Mouse (Mus musculus) c-Kit-positive CD71-positive TER-119-positive erythroid progenitor cells, embryonic 14.5 days (primary cell): Measurements from ENCODE around the gene Adamts2.

Source experiments
- DNase-seq: peaks from one replicate; pipeline ENCODE4 v3.0.0-alpha.2; 2013; ENCODE audit warnings: low spot score

Gene Adamts2

DNA sequence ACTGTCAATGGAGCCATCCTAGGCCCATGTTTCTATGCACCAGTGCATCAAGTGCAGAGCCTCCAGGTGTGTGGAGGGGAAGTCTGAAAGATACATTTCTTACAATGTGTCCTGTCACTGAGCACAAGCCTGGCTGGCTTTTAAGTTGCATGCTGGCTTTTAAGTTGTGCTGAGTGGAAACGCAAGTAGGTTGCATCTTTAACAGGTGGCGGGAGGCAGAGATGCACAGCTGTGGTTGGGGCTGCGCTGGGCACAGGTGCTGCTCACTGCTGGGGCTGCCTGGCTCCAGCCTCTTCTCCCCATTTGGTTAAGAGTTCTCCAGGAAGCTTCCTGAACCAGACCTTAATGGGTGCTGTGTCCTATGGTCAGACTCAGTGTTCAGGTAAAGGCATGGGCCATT is 21.9 kb downstream of the Adamts2 start:
- no peak for DNase-seq

DNA sequence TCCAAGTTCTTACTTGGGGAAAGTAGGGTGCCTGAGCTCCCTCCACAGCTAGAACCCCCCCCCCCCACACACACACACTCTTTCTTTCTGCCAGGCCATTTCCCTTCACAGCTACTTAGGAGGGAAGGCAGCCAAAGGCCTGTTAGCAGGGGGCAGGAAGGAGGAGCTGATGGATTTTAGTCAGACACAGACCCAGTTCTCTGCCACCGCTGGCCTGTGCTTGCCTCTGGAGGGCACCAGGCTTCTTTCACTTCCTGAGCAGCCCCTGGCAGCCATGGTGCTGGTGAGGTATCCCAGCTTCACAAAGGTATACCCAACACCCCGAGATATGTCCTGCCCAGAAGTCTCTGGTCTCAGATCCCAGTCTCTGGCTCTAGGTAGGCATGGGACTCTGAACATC is 22.4 kb downstream of the Adamts2 start:
- DNase-seq: no peak

DNA sequence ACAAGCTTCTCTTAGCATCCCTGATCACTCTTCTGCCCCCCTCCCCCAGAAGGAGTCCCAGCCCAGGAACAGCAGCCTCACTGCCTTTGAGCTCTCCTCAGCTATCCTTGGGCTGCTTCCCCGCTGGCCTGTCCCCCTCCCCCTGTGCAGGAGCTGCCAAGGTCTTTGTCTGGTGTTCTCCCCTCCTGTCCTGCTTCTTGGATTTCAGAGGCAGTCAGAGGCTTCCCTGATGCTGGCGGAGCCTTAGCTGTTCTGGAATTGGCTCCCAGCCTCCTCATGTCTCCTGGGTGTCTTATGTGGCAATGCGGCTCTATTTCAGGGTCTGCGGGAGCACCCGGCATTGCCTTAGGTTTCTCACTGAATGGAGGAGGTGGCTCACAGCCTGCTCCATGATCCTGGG is 22.8 kb downstream of the Adamts2 start:
- no peak for DNase-seq

- no peak for DNase-seq
These were observed 27.0 kb downstream of the Adamts2 start for GRCm38 (mm10) chr11:50628915-50629314.

GRCm38 (mm10) chr11:50630462-50630861 is 28.6 kb downstream of the Adamts2 start:
- DNase-seq: no peak

GRCm38 (mm10) chr11:50632270-50632669 is 30.4 kb downstream of the Adamts2 start:
- DNase-seq: no peak

- DNase-seq: no peak
These were observed 33.2 kb downstream of the Adamts2 start for GRCm38 (mm10) chr11:50635051-50635590.

DNA sequence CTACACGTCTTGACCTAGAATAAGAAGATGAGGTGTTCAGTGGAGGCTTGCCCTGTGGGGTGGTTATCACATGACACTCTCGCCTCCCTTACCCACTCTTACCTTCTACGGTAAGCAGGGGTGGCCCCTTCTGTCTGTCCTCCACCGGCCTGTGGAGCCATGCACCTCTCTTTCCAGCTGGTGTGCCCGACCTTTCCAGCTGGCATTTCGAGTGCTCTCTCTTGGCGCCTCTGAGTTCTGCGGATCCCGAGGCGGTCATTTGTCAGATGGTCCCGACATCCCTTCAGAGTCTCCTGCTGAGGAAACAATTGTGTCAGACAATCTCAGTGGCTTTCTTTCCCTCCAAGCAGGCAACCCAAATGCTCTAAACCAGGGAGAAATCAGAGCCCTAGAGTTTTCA is 35.1 kb downstream of the Adamts2 start:
- DNase-seq: no peak

GRCm38 (mm10) chr11:50638197-50638867 is 36.4 kb downstream of the Adamts2 start:
- DNase-seq: no peak

- no peak for DNase-seq
These were observed 37.0 kb downstream of the Adamts2 start for GRCm38 (mm10) chr11:50638868-50639220.

GRCm38 (mm10) chr11:50642583-50642982 is 40.7 kb downstream of the Adamts2 start:
- no peak for DNase-seq

DNA sequence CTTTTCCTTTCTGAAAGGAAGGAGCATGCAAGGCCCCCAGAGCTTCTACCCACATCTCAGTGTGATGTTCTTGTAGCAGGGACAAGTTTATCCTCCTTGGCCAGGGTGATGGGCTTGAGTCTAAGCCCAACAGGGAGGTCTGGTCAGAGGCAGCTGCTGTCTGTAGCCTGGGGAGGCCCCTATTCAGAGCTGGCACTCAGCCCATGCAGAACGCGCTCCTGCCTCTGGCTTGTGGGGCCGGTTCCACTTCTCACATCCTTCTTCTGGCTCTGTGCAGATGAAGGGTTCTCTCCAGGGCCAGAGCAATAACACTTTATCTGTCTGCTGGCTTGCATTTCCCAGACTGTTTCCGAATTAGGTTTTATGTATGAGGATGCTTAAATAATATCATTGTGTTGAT is 44.3 kb downstream of the Adamts2 start:
- no peak for DNase-seq

DNA sequence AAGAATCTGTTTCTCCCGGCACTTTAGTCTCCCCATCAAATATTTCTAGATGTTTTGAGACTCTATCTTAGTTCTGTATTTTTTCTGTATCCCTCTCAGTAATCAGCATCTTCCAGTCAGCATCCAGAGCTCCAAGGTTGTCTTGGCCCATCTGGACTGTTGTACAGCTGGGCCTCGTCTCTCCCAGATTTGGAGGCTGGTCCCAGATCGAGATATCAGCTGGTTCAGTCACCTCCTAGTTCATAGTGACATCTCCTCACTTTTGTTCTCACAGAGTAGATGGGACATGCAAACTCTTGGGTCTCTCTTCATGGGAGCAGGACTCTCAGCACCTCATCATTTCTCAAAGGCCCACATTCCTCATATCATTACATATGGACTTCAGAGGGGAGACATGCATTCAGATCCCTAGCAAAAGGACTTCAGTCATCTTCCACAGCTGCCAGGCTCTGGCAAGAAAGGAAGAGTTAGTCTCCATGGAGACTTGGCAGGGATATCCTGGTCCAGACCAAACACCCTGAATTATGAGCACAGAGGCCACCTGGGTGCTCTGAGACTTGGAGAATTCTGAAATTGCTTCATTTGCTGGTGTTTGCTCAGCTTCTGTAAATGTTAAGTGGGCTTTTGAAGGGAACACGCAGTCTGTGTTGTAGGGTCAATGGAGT is 46.4 kb downstream of the Adamts2 start:
- no peak for DNase-seq

DNA sequence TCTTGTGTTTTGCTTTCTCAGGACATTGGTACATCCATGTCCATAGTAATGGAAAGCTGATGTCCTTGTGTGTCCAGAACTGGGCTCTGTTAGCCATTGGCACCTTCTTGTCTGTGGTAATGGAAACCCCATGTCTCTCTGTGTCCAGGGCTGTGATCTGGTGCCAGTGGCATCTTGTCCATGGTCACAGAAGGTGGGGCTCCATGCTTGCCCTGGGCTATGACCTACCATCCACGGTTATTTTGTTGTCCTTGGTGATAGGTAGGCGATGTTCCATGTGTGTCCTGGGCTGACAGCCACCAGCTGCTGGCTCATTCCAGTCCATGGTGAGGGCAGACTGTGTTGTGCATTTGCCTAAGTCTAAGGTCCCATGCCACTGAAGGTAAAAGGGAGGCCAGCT is 48.2 kb downstream of the Adamts2 start:
- DNase-seq: no peak

DNA sequence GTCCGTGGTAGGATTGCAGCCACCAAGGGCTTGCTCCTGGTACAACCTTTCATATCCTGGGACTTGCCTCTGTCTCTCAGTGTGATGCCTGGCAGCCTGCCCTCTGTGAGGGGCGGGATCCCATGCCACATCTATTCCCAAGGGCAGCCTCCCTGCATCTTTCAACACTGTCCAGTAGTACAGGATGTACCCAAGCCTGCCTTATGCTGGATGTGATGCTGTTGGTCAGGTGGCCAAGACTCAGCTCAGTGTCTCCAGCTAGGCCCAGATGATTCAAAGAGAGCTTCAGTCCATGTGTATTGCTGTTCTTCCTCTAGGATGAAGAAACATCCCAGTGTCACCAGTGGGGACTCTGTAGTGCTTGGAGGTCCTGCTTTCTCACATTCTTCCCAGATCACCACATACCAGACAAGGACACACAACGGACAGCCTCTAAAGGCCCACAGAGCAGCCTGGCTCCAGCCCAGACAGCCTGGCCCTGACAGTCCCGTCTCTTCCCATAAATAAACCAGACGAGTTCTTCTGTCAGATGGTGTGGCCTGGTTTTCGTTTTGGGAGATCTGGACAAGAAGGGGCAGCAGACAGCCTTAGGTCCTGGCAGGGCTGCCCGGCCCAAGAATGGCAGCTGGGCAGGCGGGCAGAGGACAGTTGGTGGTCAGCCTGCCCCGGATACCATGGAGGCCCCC is 52.0 kb downstream of the Adamts2 start:
- DNase-seq: no peak

- no peak for DNase-seq
These were observed 56.9 kb downstream of the Adamts2 start for GRCm38 (mm10) chr11:50658826-50659225.

DNA sequence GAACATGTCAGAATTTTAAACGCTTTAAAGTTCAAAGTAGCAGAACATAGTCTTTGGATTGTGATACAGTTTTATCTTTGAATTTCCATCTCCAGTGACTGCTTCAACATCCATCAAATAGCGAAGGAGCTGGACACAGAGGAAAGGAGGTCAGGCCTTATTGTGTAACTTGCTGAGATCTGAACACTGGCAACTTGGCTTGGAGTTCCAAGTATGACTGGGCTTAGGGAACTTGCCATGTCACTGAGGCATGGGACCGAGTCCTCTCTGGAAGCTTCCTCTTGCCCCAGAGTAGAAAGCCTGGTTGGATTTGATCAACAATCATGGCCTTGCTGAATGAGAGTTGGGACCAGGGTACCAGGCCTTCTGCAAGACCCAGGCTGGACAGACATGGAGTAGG is 60.3 kb downstream of the Adamts2 start:
- DNase-seq: no peak

- DNase-seq: no peak
These were observed 62.9 kb downstream of the Adamts2 start for GRCm38 (mm10) chr11:50664826-50665225.

GRCm38 (mm10) chr11:50669542-50670362 is 67.9 kb downstream of the Adamts2 start:
- no peak for DNase-seq

DNA sequence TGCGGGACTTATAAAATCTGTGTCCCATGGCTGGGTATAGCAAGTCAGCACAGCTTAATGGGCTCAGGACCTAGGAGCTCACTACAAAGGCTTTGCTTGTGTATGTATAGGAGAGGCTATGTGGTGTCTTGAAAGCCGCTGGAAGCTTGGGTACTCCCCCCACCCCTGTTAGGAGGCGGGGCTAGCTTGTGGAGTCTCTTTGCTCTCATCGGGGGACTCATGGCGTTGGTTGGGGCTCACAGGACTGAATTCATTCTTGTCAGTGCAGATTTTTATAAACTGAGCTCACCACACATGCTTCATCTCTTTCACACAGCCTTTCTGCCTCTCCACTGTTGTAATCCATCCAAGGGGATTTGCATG is 68.5 kb downstream of the Adamts2 start:
- no peak for DNase-seq

DNA sequence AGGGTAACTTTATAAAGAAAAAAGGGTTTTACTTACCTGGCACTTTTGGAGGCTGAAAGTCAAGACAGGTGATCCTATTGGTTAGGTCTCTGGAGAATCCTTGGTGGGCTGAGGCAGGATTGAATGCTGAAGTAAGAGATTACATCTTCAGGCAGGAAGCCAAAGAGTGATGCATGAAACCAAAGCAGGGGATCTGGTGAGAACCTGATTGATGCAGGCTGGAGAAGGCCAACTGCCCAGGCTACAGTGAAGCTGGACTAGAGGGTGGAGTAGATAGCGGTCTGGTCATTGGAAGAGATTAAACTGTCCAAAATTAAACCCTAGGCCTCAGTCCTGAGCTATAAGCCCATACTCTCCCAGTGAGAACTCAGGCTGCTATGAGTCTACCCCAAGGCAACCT is 69.0 kb downstream of the Adamts2 start:
- no peak for DNase-seq

DNA sequence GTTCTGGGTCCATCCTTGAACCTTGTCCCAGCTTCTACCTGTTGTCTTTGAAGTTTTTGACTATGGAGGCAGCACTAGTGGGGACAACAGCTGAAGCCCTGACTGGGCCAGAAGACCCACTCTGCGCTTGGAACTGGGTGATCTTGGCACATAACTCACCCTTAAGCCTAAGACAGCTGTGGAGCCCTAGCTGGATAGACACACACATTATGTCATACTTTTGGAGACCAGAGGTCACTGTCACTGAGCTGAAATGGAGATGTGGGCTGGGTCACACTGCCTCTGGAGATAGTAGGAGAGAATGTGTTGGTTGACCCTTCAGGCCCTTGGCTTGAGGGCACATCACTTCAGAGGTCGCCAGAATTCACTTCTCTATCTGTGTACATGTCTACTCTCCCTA is 69.5 kb downstream of the Adamts2 start:
- DNase-seq: no peak
